Mouse (Mus musculus): Measurements from ENCODE around the gene Psg21.

- TF ChIP-seq CTCF (IDR thresholded peaks at IDR 0.05; ENCODE audit: low read depth): no peak
- no peak for TF ChIP-seq EP300 (optimal IDR thresholded peaks at IDR 0.05)
These were observed 29.1 kb upstream of the Psg21 start for GRCm38 (mm10) chr7:18685586-18685985.
